Mouse (Mus musculus) activated CD4-positive, CD25-positive, alpha-beta regulatory T cell, adult 9 weeks (primary cell): ENCODE measurements around the gene Sike1. TPM values are rescaled to one million over a fixed set of nuclear protein-coding genes. Genes with fewer than 3 reads are reported as not detected.

Source experiments
- polyA plus RNA-seq: library from polyadenylated mRNA; unstranded; fragments of 100-300 nt; shearing (Covaris generic); gene quantifications from one replicate; pipeline ENCODE4 v1.2.1, GENCODE M21; 2017

The Sike1 gene
- 47.9 TPM for polyA plus RNA-seq

DNA sequence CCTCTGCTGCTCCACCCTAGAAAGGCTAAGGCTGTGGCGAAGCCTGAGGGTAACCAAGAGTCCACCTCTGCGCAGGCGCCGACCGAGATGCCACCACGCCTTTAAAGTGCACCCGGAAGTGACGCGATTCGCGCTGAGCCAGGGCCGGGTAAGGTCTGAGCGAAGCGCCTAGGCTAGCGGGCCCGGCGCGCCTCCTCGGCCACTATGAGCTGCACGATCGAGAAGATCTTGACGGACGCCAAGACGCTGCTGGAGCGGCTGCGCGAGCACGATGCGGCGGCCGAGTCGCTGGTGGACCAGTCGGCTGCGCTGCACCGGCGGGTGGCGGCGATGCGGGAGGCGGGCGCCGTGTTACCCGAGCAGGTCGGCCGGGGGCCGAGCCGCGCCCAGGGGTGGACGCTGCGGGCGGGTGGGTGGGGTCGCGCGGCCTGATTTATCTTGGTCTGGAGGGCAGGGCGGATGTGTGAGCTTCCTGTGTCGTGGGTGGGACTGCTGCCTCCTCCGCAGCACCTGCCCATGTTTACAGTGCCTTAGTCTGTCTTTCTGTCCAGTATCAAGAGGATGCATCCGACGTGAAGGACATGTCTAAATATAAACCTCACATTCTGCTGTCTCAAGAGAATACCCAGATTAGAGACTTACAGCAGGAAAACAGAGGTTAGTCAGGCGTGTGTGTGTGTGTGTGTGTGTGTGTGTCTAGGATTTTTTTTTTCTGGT lies at the start of gene Sike1:
Gene Sike1 (plus strand): TSS at position 104 of the 717 bp plus-strand sequence.

DNA sequence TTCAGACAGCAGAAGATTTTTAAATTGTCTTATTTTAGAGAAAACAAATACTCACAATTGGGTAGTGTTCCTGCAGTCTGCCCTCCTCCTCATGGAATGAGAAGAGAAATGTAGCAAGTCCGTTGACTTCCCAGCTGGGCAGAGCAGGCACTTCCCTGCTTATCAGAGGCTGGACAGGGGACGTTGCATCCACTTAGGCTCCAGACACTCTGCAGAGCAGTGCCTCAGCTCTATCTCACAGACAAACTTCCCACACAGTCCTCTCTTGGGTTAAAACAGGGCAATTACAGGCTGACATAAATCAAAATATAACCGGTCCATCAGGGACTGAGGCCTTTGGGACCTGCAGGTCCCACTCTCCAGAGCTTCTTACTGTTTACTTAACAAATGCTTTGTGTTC lies 31.5 kb upstream of the Sike1 start, which contains the start of gene Nr1h5:
Gene Nr1h5 (minus strand): TSS at position 101 of the 400 bp plus-strand sequence.

DNA sequence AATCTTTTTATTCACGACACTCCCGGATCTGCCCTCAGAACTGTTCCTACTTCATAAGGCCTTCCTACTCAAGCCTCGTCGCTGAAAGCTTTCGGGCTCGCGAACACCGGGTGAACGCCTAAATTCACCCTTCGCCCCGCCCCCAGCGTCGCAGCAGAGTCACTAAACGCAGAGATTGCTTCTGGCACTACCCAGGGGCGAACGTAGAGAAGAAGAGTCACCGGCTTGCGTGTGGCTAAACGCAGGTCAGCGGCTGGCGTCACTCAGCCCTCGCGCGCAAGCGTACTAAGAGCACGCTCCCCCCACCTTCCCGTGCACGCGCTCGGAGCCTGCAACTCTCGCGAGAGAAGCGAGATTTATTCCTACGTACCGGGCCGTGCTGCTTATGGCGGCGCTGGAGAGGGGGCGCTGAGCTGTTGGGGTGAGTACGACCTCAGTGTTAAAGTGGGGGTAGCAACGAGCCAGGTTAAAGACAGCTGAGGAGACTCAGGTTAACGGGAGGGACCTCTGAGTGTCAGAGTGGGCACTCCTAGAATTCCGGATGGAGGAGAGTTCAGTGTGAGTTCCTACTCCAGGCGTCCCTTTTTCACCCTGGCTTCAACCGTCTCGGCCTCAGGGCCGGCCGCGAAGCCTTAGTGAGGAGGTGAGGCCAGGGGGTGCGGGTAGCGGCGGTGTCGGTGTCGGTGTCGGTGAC lies 24.9 kb downstream of the Sike1 start, which contains the start of gene Csde1:
Gene Csde1 (plus strand): TSS at position 178 of the 694 bp plus-strand sequence.

Other genes with a start within 250 kb of the Sike1 start
- not detected for gene Tshb, start 213.0 kb upstream of the Sike1 start, polyA plus RNA-seq
- not detected for gene Sycp1, start 59.6 kb upstream of the Sike1 start, polyA plus RNA-seq
- gene Nr1h5, start 31.6 kb upstream of the Sike1 start, polyA plus RNA-seq = not detected
- 335 TPM for gene Csde1, start 24.7 kb downstream of the Sike1 start, polyA plus RNA-seq
- gene Nras, start 62.6 kb downstream of the Sike1 start, polyA plus RNA-seq = 64.9 TPM
- 2.4 TPM for gene Ampd1, start 78.3 kb downstream of the Sike1 start, polyA plus RNA-seq
- gene Dennd2c, start 106.9 kb downstream of the Sike1 start, polyA plus RNA-seq = 1.9 TPM
- 154 TPM for gene Bcas2, start 175.9 kb downstream of the Sike1 start, polyA plus RNA-seq